Mouse (Mus musculus) left cerebral cortex, postnatal 14 days (tissue): ENCODE results near the gene Heatr3. TPM values are rescaled to one million over a fixed set of nuclear protein-coding genes. Genes with fewer than 3 reads are reported as not detected.

Experiments used
- DNase-seq, 2 experiments: peaks; one replicate each; pipeline ENCODE4 v3.0.0; 2021 to 2022; ENCODE audit warnings: low spot score in 2 of 2, mixed read lengths in 1 of 2
- intact Hi-C: fragments of 180-260 bp; cut with DNase I; formaldehyde crosslinking; loops from one replicate; pipeline ENCODE4 v1.15.1; 2025
- long read RNA-seq, 2 experiments: library from polyadenylated mRNA; stranded (forward); transcript quantifications; one replicate each; pipeline ENCODE4 v2.0.0; 2021
- total RNA-seq, 2 experiments: library from RNA; stranded (reverse); gene quantifications; 2 replicates each; pipeline ENCODE4 v1.2.3; 2021

The Heatr3 gene
- 10 to 100 TPM; 29.2 to 29.9 TPM for total RNA-seq
- long read RNA-seq, experiment 1, transcript Heatr3-201 (15 exons, 3,251 nt), result major isoform, 38 of 48 reads
- long read RNA-seq, experiment 1, partial matches to known transcripts, result 6 of 48 reads
- long read RNA-seq, experiment 1, other reads (novel, unspliced or antisense), result 4 of 48 reads
- long read RNA-seq, experiment 2, transcript Heatr3-201 (15 exons, 3,251 nt), result major isoform, 32 of 40 reads
- long read RNA-seq, experiment 2, partial matches to known transcripts, result 5 of 40 reads
- long read RNA-seq, experiment 2, other reads (novel, unspliced or antisense), result 2 of 40 reads

GRCm38 (mm10) chr8:88137748-88138484 is at the start of gene Heatr3:
Gene Heatr3 (plus strand): TSS chr8:88137855.
- intact Hi-C loops, result no loop called here
- peak; percentile 95 to 97 for DNase-seq

- no peak for DNase-seq
- intact Hi-C loops, result no loop called here
These were observed 49.6 kb upstream of the Heatr3 start for GRCm38 (mm10) chr8:88088006-88088405.

- intact Hi-C loops, result no loop called here
- DNase-seq, result no peak
These were observed 46.0 kb upstream of the Heatr3 start for GRCm38 (mm10) chr8:88091661-88092060.

GRCm38 (mm10) chr8:88093367-88093766 is 44.3 kb upstream of the Heatr3 start:
- intact Hi-C loops, result no loop called here
- no peak for DNase-seq

GRCm38 (mm10) chr8:88098856-88099255 is 38.8 kb upstream of the Heatr3 start:
- intact Hi-C loops, result no loop called here
- DNase-seq, result no peak

- intact Hi-C loops, result no loop called here
- peak; percentile 27 to 57 for DNase-seq
These were observed 38.1 kb upstream of the Heatr3 start for GRCm38 (mm10) chr8:88099526-88099925.

GRCm38 (mm10) chr8:88109241-88109640 is 28.4 kb upstream of the Heatr3 start:
- DNase-seq, result no peak
- intact Hi-C loops, result no loop called here

- DNase-seq, result peak; percentile 96 to 98
- intact Hi-C loops, result no loop called here
These were observed 19.1 kb upstream of the Heatr3 start, which contains the start of gene Cnep1r1 for GRCm38 (mm10) chr8:88118456-88119036. Gene Cnep1r1 (plus strand): TSS chr8:88118769.

GRCm38 (mm10) chr8:88119076-88119475 is 18.6 kb upstream of the Heatr3 start:
- no peak for DNase-seq
- intact Hi-C loops, result no loop called here

- intact Hi-C loops, result no loop called here
- DNase-seq, result no peak
These were observed 12.8 kb upstream of the Heatr3 start for GRCm38 (mm10) chr8:88124850-88125249.

- DNase-seq, result no peak
- intact Hi-C loops, result no loop called here
These were observed 8.3 kb upstream of the Heatr3 start for GRCm38 (mm10) chr8:88129397-88129796.

GRCm38 (mm10) chr8:88130754-88131317 is 6.8 kb upstream of the Heatr3 start:
- no peak for DNase-seq
- intact Hi-C loops, result no loop called here

GRCm38 (mm10) chr8:88139256-88139655 is 1.6 kb downstream of the Heatr3 start:
- intact Hi-C loops, result no loop called here
- no peak for DNase-seq

- no peak for DNase-seq
- intact Hi-C loops, result loop anchor here (10.0 kb wide), 1 partner anchor 203 kb away; no protein-coding TSS in a partner anchor
These were observed 4.0 kb downstream of the Heatr3 start for GRCm38 (mm10) chr8:88141629-88142028.

- DNase-seq, result no peak
- intact Hi-C loops, result loop anchor here (10.0 kb wide), 1 partner anchor 201 kb away; no protein-coding TSS in a partner anchor
These were observed 6.4 kb downstream of the Heatr3 start for GRCm38 (mm10) chr8:88144041-88144440.

GRCm38 (mm10) chr8:88150910-88151371 is 13.3 kb downstream of the Heatr3 start:
- peak in 1 of 2 experiments; percentile 60 for DNase-seq
- intact Hi-C loops, result no loop called here

- intact Hi-C loops, result no loop called here
- no peak for DNase-seq
These were observed 22.8 kb downstream of the Heatr3 start for GRCm38 (mm10) chr8:88160237-88160995.

GRCm38 (mm10) chr8:88161439-88161838 is 23.8 kb downstream of the Heatr3 start:
- peak; percentile 68 to 76 for DNase-seq
- intact Hi-C loops, result no loop called here

- DNase-seq, result no peak
- intact Hi-C loops, result no loop called here
These were observed 37.6 kb downstream of the Heatr3 start for GRCm38 (mm10) chr8:88175264-88175663.
